Mouse (Mus musculus): ENCODE measurements around the gene Fbxo34.

GRCm38 (mm10) chr14:47506676-47507075 lies 56.5 kb downstream of the Fbxo34 start:
- no peak for TF ChIP-seq POLR2A (IDR thresholded peaks at IDR 0.05; ENCODE audit: control insufficient read depth, extremely low read depth, insufficient read depth, low read length, poor library complexity)
- no peak for TF ChIP-seq CTCF (IDR thresholded peaks at IDR 0.05; ENCODE audit: borderline replicate concordance, control insufficient read depth, extremely low read depth, insufficient read depth, low read length, poor library complexity)
